Mouse (Mus musculus) limb, embryonic 15.5 days (tissue): Measurements from ENCODE around the gene Adgrb3. TPM values are rescaled to one million over a fixed set of nuclear protein-coding genes. Genes with fewer than 3 reads are reported as not detected.

Experiments used
- ATAC-seq: fragments of 200-750 bp; cut with Nextera tagmentation; 2 replicates; pipeline ENCODE4 v1.8.0; 2017; ENCODE audit warnings: low read depth, moderate TSS enrichment; ENCODE audit not compliant: insufficient number of reproducible peaks, low FRiP score, low TSS enrichment
- H3K27ac ChIP-seq: fragments of 300-500 bp; sonication (generic); 2 replicates; pipeline ENCODE4 v1.5.1; 2015; ENCODE audit warnings: moderate library complexity, mild to moderate bottlenecking, inconsistent platforms
- H3K27me3 ChIP-seq: fragments of 300-500 bp; sonication (generic); 2 replicates; pipeline ENCODE4 v1.6.1; 2015; ENCODE audit warnings: inconsistent platforms
- H3K36me3 ChIP-seq: fragments of 300-500 bp; sonication (generic); 2 replicates; pipeline ENCODE4 v1.6.1; 2015; ENCODE audit warnings: inconsistent platforms
- H3K4me1 ChIP-seq: fragments of 300-500 bp; sonication (generic); 2 replicates; pipeline ENCODE4 v1.6.1; 2015; ENCODE audit warnings: inconsistent platforms
- H3K4me2 ChIP-seq: fragments of 300-500 bp; sonication (generic); 2 replicates; pipeline ENCODE4 v1.6.1; 2015; ENCODE audit warnings: mild to moderate bottlenecking, inconsistent platforms
- H3K4me3 ChIP-seq: fragments of 300-500 bp; sonication (generic); 2 replicates; pipeline ENCODE4 v1.5.1; 2015; ENCODE audit warnings: mild to moderate bottlenecking, inconsistent platforms
- H3K9ac ChIP-seq: fragments of 300-500 bp; sonication (generic); 2 replicates; pipeline ENCODE4 v1.6.1; 2015; ENCODE audit warnings: inconsistent platforms
- H3K9me3 ChIP-seq: fragments of 300-500 bp; sonication (generic); 2 replicates; pipeline ENCODE4 v1.6.1; 2016; ENCODE audit warnings: inconsistent platforms
- WGBS: fragments of 180-500 bp; shearing (Covaris S2); methylation state at CpG from one replicate; pipeline ENCODE4 v1.1.7; 2015; 5-methylcytosine and 5-hydroxymethylcytosine counted together
- polyA plus RNA-seq: library from polyadenylated mRNA; unstranded; fragments of >200 nt; fragmentation: Nextera tagmentation; extraction: Ambion mirVana; gene quantifications from 2 replicates; pipeline ENCODE4 v1.2.1, GENCODE M21; 2015

Gene Adgrb3
- polyA plus RNA-seq, 1 experiment from 2014 or later = 2.0 TPM

- Histone ChIP-seq H3K9me3 (no peaks in the 10 kb centered on the region), H3K36me3 (no peaks in the 10 kb centered on the region), H3K4me2 (no peak overlapping the region), H3K4me3 (no peak overlapping the region), H3K27ac (no peak overlapping the region), H3K27me3 (peaks cover 31% of the 10 kb centered on the region), H3K4me1 (peaks cover 2% of the 10 kb centered on the region; the same call in 1 of the 2 replicates), H3K9ac (no peak overlapping the region)
- no peak for ATAC-seq
- 26% methylated on average over 4 of the region's 4 CpGs for WGBS
Measured at GRCm38 (mm10) chr1:25824626-25825025, 4.9 kb downstream of the Adgrb3 start.

DNA sequence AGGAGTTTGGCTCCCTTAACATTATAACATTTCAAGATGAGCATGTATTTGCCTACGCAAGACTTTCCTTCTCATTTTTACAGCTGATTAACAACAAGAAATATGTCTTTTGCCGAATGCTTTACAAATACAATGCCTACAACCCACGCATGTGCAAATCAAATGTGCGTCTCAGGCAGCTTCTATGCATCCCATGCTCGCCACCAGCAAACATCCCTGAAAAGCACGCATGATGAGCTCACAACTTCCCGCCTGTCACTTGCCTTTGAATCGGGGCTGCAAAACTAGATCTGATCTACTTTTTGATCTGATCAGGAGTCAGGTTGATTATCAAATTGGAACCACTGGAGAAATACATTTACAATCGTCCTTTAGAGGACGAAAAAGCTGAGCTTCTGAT, 5.5 kb downstream of the Adgrb3 start:
- Histone ChIP-seq H3K27ac (no peak overlapping the region), H3K4me3 (no peak overlapping the region), H3K4me1 (no peaks in the 10 kb centered on the region; the same call in 1 of the 2 replicates), H3K27me3 (peaks cover 26% of the 10 kb centered on the region), H3K4me2 (no peak overlapping the region), H3K9ac (no peak overlapping the region), H3K9me3 (no peaks in the 10 kb centered on the region), H3K36me3 (no peaks in the 10 kb centered on the region)
- WGBS = 73% methylated on average over 10 of the region's 10 CpGs
- ATAC-seq = no peak

GRCm38 (mm10) chr1:25815491-25815890, 14.0 kb downstream of the Adgrb3 start:
- H3K9ac ChIP-seq = no peak overlapping the region
- H3K27ac ChIP-seq = no peak overlapping the region
- H3K36me3 ChIP-seq = no peaks in the 10 kb centered on the region
- 56% methylated on average over 1 of the region's 1 CpGs for WGBS
- no peaks in the 10 kb centered on the region for H3K27me3 ChIP-seq
- no peaks in the 10 kb centered on the region for H3K9me3 ChIP-seq
- H3K4me1 ChIP-seq = no peaks in the 10 kb centered on the region
- H3K4me3 ChIP-seq = no peak overlapping the region
- no peak for ATAC-seq
- no peak overlapping the region for H3K4me2 ChIP-seq

- H3K36me3 ChIP-seq = no peaks in the 10 kb centered on the region
- no peaks in the 10 kb centered on the region for H3K9me3 ChIP-seq
- no peaks in the 10 kb centered on the region for H3K4me1 ChIP-seq
- 62% methylated on average over 1 of the region's 1 CpGs for WGBS
- no peaks in the 10 kb centered on the region for H3K27me3 ChIP-seq
- H3K4me3 ChIP-seq = no peak overlapping the region
- H3K4me2 ChIP-seq = no peak overlapping the region
- H3K9ac ChIP-seq = no peak overlapping the region
- H3K27ac ChIP-seq = no peak overlapping the region
- no peak for ATAC-seq
Measured at GRCm38 (mm10) chr1:25778784-25779183, 50.7 kb downstream of the Adgrb3 start.

- Histone ChIP-seq H3K9ac (no peak overlapping the region), H3K36me3 (no peaks in the 10 kb centered on the region), H3K4me1 (no peaks in the 10 kb centered on the region), H3K4me3 (no peak overlapping the region), H3K4me2 (no peak overlapping the region), H3K27me3 (no peaks in the 10 kb centered on the region), H3K27ac (no peak overlapping the region), H3K9me3 (no peaks in the 10 kb centered on the region)
- no peak for ATAC-seq
- WGBS = 77% methylated on average over 4 of the region's 4 CpGs
Measured at GRCm38 (mm10) chr1:25777459-25777858, 52.0 kb downstream of the Adgrb3 start.

DNA sequence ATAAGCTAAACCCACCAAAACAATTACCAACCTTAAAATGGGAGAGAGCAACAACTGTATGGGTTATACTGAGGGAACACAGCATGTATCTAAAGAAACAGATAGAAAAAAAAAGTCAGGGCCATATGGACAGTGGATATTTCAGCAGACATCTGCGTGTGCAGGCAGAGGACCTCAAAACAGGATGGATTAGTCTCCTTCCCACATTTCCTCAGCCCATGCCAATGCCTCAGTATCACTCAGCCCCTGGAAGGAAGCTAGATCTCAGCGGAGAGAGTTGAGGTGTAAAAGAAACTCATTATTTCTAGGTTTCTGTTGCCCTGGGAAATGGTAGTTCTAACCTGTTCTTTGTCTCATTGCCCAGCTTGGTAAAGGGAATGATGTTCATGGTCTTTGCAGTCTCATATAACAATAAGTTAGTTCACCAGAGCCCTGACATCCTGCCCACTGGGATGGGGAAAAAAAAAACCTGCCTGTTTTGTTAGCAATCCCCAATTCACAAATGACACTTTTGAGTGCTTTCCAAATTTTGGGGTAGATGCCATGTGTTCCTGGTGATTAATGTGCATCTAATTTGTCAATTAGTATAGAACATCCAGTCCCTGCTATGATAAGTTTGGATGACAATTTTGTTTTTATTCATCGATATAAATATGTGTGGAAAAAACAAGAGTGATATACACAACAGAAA, 53.9 kb downstream of the Adgrb3 start:
- WGBS = 83% methylated on average over 3 of the region's 3 CpGs

DNA sequence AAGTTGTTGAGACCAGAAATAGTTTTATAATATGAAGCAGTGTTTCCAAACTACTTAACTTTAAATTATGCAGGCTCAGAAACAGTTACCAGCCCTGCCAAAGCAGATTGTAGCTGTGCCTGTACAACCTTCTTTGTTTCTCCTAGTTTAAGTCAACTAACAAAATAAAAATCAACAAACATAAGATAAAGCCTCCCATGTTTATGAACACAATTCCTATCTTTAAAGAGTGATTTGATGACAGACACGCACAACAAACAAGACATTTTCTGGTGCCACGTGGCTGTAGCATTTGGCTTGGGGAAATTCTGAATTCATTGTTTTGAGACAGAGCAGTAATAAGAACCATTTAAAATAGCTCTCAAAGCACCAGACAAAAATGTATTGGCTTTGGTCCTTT, 60.5 kb downstream of the Adgrb3 start:
- H3K9ac ChIP-seq = no peak overlapping the region
- H3K4me2 ChIP-seq = no peak overlapping the region
- no peaks in the 10 kb centered on the region for H3K36me3 ChIP-seq
- no peaks in the 10 kb centered on the region for H3K9me3 ChIP-seq
- no peaks in the 10 kb centered on the region for H3K4me1 ChIP-seq
- WGBS = 84% methylated on average over 2 of the region's 2 CpGs
- no peaks in the 10 kb centered on the region for H3K27me3 ChIP-seq
- H3K4me3 ChIP-seq = no peak overlapping the region
- H3K27ac ChIP-seq = no peak overlapping the region
- ATAC-seq = no peak

More for the DNA sequence above, 53.9 kb downstream of the Adgrb3 start:
- Histone ChIP-seq H3K4me3 (no peak overlapping the region), H3K27ac (no peak overlapping the region), H3K4me2 (no peak overlapping the region), H3K4me1 (no peaks in the 10 kb centered on the region), H3K36me3 (no peaks in the 10 kb centered on the region), H3K9me3 (no peaks in the 10 kb centered on the region), H3K27me3 (no peaks in the 10 kb centered on the region), H3K9ac (no peak overlapping the region)
- ATAC-seq = no peak

GRCm38 (mm10) chr1:25755265-25755664, 74.2 kb downstream of the Adgrb3 start:
- Histone ChIP-seq H3K27ac (no peak overlapping the region), H3K4me3 (no peak overlapping the region), H3K36me3 (no peaks in the 10 kb centered on the region), H3K27me3 (no peaks in the 10 kb centered on the region), H3K4me1 (no peaks in the 10 kb centered on the region), H3K9ac (no peak overlapping the region), H3K9me3 (no peaks in the 10 kb centered on the region), H3K4me2 (no peak overlapping the region)
- no peak for ATAC-seq

DNA sequence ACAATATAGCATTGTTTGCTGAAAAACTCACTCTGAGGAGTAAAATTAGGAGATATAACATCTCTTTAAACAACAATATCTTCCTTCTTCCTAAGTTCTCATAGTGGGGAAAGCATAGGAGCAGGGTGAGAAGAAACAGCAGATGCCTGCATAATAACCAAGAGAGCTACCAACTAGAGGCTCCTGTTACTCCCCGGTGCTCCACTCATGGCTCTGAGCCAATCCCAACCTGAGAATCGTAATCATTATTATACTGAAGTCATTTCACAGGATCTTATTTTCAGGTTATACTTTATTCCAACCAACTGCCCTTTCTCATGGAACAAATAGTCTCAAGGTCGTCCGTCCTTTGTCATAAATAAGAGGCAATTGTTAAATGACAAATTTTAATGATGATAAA, 75.0 kb downstream of the Adgrb3 start:
- Histone ChIP-seq H3K4me1 (no peaks in the 10 kb centered on the region), H3K4me2 (no peak overlapping the region), H3K36me3 (no peaks in the 10 kb centered on the region), H3K27ac (no peak overlapping the region), H3K9me3 (no peaks in the 10 kb centered on the region), H3K4me3 (no peak overlapping the region), H3K9ac (no peak overlapping the region), H3K27me3 (no peaks in the 10 kb centered on the region)
- no peak for ATAC-seq
- 48% methylated on average over 4 of the region's 4 CpGs for whole genome bisulfite sequencing

GRCm38 (mm10) chr1:25745575-25745974, 83.9 kb downstream of the Adgrb3 start:
- no peak overlapping the region for H3K27ac ChIP-seq
- H3K9ac ChIP-seq = no peak overlapping the region
- no peak overlapping the region for H3K4me2 ChIP-seq
- H3K9me3 ChIP-seq = no peaks in the 10 kb centered on the region
- no peak for ATAC-seq
- H3K27me3 ChIP-seq = no peaks in the 10 kb centered on the region
- no peak overlapping the region for H3K4me3 ChIP-seq
- no peaks in the 10 kb centered on the region for H3K4me1 ChIP-seq
- 74% methylated on average over 4 of the region's 4 CpGs for WGBS
- no peaks in the 10 kb centered on the region for H3K36me3 ChIP-seq

- ATAC-seq = no peak
- 73% methylated on average over 6 of the region's 6 CpGs for WGBS
- Histone ChIP-seq H3K4me2 (no peak overlapping the region), H3K27me3 (no peaks in the 10 kb centered on the region), H3K9ac (no peak overlapping the region), H3K27ac (no peak overlapping the region), H3K36me3 (no peaks in the 10 kb centered on the region), H3K4me1 (no peaks in the 10 kb centered on the region), H3K4me3 (no peak overlapping the region), H3K9me3 (no peaks in the 10 kb centered on the region)
Measured at GRCm38 (mm10) chr1:25744736-25745135, 84.8 kb downstream of the Adgrb3 start.

- Histone ChIP-seq H3K4me2 (no peak overlapping the region), H3K27ac (no peak overlapping the region), H3K4me1 (no peaks in the 10 kb centered on the region), H3K36me3 (no peaks in the 10 kb centered on the region), H3K27me3 (no peaks in the 10 kb centered on the region), H3K4me3 (no peak overlapping the region), H3K9ac (no peak overlapping the region), H3K9me3 (no peaks in the 10 kb centered on the region)
- WGBS = 76% methylated on average over 5 of the region's 5 CpGs
- no peak for ATAC-seq
Measured at GRCm38 (mm10) chr1:25729844-25730243, 99.7 kb downstream of the Adgrb3 start.

GRCm38 (mm10) chr1:25711474-25711873, 118.0 kb downstream of the Adgrb3 start:
- Histone ChIP-seq H3K4me2 (no peak overlapping the region), H3K27me3 (no peaks in the 10 kb centered on the region), H3K4me1 (no peaks in the 10 kb centered on the region), H3K27ac (no peak overlapping the region), H3K36me3 (no peaks in the 10 kb centered on the region), H3K4me3 (no peak overlapping the region), H3K9me3 (no peaks in the 10 kb centered on the region), H3K9ac (no peak overlapping the region)
- ATAC-seq = no peak
- 54% methylated on average over 1 of the region's 1 CpGs for WGBS
